7 mouse cellular contexts compared by ENCODE assay signal in the genomic region with DNA sequence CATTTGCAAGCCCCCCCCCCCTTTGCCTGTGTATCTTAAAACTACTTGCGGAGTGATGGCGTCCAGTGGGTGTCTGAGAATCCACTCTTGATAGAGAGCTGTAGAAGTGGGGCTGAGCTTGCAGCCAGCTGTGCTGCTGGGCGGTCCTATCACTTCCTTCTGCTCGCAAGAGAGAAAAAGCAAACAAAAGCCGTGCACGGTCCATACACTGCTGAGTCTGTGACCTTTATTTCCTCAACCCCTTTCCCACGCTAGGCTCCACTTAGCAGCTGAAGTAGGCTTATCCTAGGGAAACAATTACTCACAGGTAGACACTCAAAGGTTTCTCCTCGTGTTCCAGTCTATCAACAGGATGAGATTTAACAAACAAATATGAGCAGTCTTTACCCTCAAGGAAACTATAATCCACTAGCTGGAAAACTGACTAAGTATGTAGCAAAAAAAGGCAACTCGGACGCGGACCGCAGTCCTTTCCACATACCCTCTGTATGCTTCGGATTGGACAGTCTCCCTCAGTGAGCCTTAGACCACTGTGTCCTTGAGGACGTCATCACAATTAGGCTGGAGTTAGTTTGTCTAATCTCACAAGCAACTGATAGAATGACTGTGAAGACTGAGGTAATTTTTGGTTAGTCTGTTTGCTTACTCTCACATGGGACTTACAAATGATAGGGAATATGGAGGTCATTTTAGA.
DNase-seq lines count a peak whose midpoint lies in the region.

No protein-coding gene starts in this region.

- intact Hi-C loops in gastrocnemius, postnatal 36 days (cut with DNase I) = no loop called here

- DNase-seq in embryo, embryonic 10.5 days (ENCODE audit: low spot score) = peak; percentile 44
- DNase-seq in gastrocnemius, postnatal 36 days = peak; percentile 5 to 15
- DNase-seq in induced T-regulatory cell, adult 2 months (ENCODE audit: low read depth) = peak; percentile 21
- DNase-seq in lung, adult 18-20 months = peak; percentile 67 to 77
- DNase-seq in skeletal muscle tissue, adult 2 months (ENCODE audit: low read depth, low spot score) = peak; percentile 16
- DNase-seq in left cerebral cortex, adult 8-10 months (ENCODE audit: low spot score in 2 of 2) = no peak
- no peak for DNase-seq in cerebellum, postnatal 10 days

Comparison
In these comparisons a context has a peak if more than half of its experiments do, and no peak if none do; other contexts are left out.
1. DNase-seq: peak in embryo, embryonic 10.5 days (single experiment), gastrocnemius, postnatal 36 days (2 of 2), induced T-regulatory cell, adult 2 months (single experiment), lung, adult 18-20 months (2 of 2) and skeletal muscle tissue, adult 2 months (single experiment); none in left cerebral cortex, adult 8-10 months (0 of 2) and cerebellum, postnatal 10 days (0 of 2).